Mouse (Mus musculus): ENCODE data around the gene Palm2.

GRCm38 (mm10) chr4:57528296-57528695 is 94.2 kb downstream of the Palm2 start:
- TF ChIP-seq POLR2A (IDR thresholded peaks at IDR 0.05; ENCODE audit: low read depth, low read length) (no peak), CTCF (conservative IDR thresholded peaks at IDR 0.05; ENCODE audit: insufficient read depth, insufficient read length, low read depth, low read length) (no peak)
